Mouse (Mus musculus) kidney, embryonic 15.5 days (tissue): ENCODE data around the gene 1700023F06Rik. TPM values are rescaled to one million over a fixed set of nuclear protein-coding genes. Genes with fewer than 3 reads are reported as not detected.
A peak's percentile ranks its signal among the peaks of the same experiment; 100 is the strongest.

ENCODE experiments used
- ATAC-seq: fragments of 200-750 bp; cut with Nextera tagmentation; replicated peaks from 2 replicates; pipeline ENCODE4 v1.8.0; 2017; ENCODE audit warnings: moderate TSS enrichment; ENCODE audit not compliant: low FRiP score
- H3K27ac ChIP-seq: fragments of 300-500 bp; sonication (generic); 2 replicates; pipeline ENCODE4 v1.5.1; 2015; ENCODE audit warnings: mild to moderate bottlenecking, inconsistent platforms
- H3K27me3 ChIP-seq: fragments of 300-500 bp; sonication (generic); 2 replicates; pipeline ENCODE4 v1.6.1; 2015; ENCODE audit warnings: inconsistent platforms
- H3K36me3 ChIP-seq: fragments of 300-500 bp; sonication (generic); 2 replicates; pipeline ENCODE4 v1.6.1; 2015; ENCODE audit warnings: inconsistent platforms
- H3K4me1 ChIP-seq: fragments of 300-500 bp; sonication (generic); 2 replicates; pipeline ENCODE4 v1.6.1; 2015; ENCODE audit warnings: inconsistent platforms
- H3K4me2 ChIP-seq: fragments of 300-500 bp; sonication (generic); 2 replicates; pipeline ENCODE4 v1.6.1; 2015; ENCODE audit warnings: moderate library complexity, mild to moderate bottlenecking, inconsistent platforms
- H3K4me3 ChIP-seq: fragments of 300-500 bp; sonication (generic); replicated peaks from 2 replicates; pipeline ENCODE4 v1.5.1; 2015; ENCODE audit warnings: mild to moderate bottlenecking, inconsistent platforms
- H3K9ac ChIP-seq: fragments of 300-500 bp; sonication (generic); 2 replicates; pipeline ENCODE4 v1.6.1; 2015; ENCODE audit warnings: mild to moderate bottlenecking, inconsistent platforms
- H3K9me3 ChIP-seq: fragments of 300-500 bp; sonication (generic); replicated peaks from 2 replicates; pipeline ENCODE4 v1.6.1; 2016; ENCODE audit warnings: inconsistent platforms
- WGBS: fragments of 180-500 bp; shearing (Covaris S2); methylation state at CpG from one replicate; pipeline ENCODE4 v1.1.7; 2015; ENCODE audit warnings: mixed read lengths; 5-methylcytosine and 5-hydroxymethylcytosine counted together
- polyA plus RNA-seq: library from polyadenylated mRNA; unstranded; fragments of >200 nt; fragmentation: Nextera tagmentation; extraction: Ambion mirVana; gene quantifications from 2 replicates; pipeline ENCODE4 v1.2.1, GENCODE M21; 2015

1700023F06Rik gene
- polyA plus RNA-seq, 1 experiment from 2014 or later, result 0.42 TPM

GRCm38 (mm10) chr11:103197340-103197739 is 11.0 kb downstream of the 1700023F06Rik start:
- ATAC-seq, result no peak
- H3K9ac ChIP-seq, result no peak overlapping the region
- 62% methylated on average over 4 of the region's 4 CpGs for WGBS
- H3K4me1 ChIP-seq, result peaks cover 51% of the 10 kb centered on the region
- H3K9me3 ChIP-seq, result no peaks in the 10 kb centered on the region
- no peak overlapping the region for H3K4me2 ChIP-seq
- no peak overlapping the region for H3K27ac ChIP-seq
- H3K4me3 ChIP-seq, result no peak overlapping the region
- H3K36me3 ChIP-seq, result no peaks in the 10 kb centered on the region
- peaks cover 94% of the 10 kb centered on the region for H3K27me3 ChIP-seq

- Histone ChIP-seq H3K4me2 (no peak overlapping the region), H3K9me3 (no peaks in the 10 kb centered on the region), H3K4me3 (no peak overlapping the region), H3K9ac (no peak overlapping the region), H3K27ac (no peak overlapping the region), H3K27me3 (peaks cover 99% of the 10 kb centered on the region), H3K4me1 (peaks cover 47% of the 10 kb centered on the region), H3K36me3 (no peaks in the 10 kb centered on the region)
- WGBS, result 64% methylated on average over 5 of the region's 5 CpGs
- no peak for ATAC-seq
Measured at GRCm38 (mm10) chr11:103195656-103196055, 12.7 kb downstream of the 1700023F06Rik start.

DNA sequence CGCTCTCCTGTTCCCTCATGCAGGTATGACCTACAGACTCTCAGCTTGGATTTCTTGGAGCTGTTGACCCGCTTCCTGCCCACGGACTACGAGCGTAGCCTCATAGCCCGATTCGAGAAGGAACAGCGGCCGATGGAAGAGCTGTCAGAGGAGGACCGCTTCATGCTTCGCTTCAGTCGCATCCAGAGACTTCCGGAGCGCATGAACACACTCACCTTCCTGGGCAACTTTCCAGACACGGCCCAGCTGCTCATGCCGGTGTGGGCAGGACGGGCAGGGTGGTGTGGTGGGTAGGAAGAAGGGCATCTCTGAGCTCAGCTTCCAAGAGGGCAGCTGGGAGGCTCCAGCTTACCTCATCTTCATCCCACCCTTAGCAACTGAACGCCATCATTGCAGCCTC is 13.1 kb downstream of the 1700023F06Rik start:
- no peaks in the 10 kb centered on the region for H3K9me3 ChIP-seq
- H3K4me1 ChIP-seq, result peaks cover 47% of the 10 kb centered on the region
- H3K9ac ChIP-seq, result no peak overlapping the region
- ATAC-seq, result no peak
- H3K4me2 ChIP-seq, result no peak overlapping the region
- H3K27me3 ChIP-seq, result peaks cover 99% of the 10 kb centered on the region
- H3K27ac ChIP-seq, result no peak overlapping the region
- H3K4me3 ChIP-seq, result no peak overlapping the region
- WGBS, result 62% methylated on average over 18 of the region's 18 CpGs
- no peaks in the 10 kb centered on the region for H3K36me3 ChIP-seq

DNA sequence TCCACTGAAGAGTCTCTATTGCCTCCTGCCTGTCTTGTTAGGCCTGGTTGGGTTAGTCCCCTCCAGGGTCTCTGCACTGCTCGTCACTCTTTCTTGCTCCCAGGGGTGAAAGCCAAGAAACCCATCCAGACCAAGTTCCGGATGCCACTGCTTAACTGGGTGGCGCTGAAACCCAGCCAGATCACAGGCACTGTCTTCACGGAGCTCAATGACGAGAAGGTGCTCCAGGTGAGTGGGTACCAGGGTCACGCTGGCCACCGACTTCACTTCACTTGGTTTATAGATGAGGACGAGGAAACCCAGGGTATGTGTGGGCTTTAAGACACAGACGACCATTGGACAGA is 14.6 kb downstream of the 1700023F06Rik start:
- 42% methylated on average over 9 of the region's 9 CpGs for WGBS
- Histone ChIP-seq H3K4me3 (no peak overlapping the region), H3K27me3 (peaks cover 90% of the 10 kb centered on the region), H3K36me3 (no peaks in the 10 kb centered on the region), H3K4me2 (no peak overlapping the region; the same call in 1 of the 2 replicates), H3K4me1 (peaks cover 34% of the 10 kb centered on the region), H3K9me3 (no peaks in the 10 kb centered on the region), H3K9ac (no peak overlapping the region), H3K27ac (no peak overlapping the region)
- no peak for ATAC-seq

DNA sequence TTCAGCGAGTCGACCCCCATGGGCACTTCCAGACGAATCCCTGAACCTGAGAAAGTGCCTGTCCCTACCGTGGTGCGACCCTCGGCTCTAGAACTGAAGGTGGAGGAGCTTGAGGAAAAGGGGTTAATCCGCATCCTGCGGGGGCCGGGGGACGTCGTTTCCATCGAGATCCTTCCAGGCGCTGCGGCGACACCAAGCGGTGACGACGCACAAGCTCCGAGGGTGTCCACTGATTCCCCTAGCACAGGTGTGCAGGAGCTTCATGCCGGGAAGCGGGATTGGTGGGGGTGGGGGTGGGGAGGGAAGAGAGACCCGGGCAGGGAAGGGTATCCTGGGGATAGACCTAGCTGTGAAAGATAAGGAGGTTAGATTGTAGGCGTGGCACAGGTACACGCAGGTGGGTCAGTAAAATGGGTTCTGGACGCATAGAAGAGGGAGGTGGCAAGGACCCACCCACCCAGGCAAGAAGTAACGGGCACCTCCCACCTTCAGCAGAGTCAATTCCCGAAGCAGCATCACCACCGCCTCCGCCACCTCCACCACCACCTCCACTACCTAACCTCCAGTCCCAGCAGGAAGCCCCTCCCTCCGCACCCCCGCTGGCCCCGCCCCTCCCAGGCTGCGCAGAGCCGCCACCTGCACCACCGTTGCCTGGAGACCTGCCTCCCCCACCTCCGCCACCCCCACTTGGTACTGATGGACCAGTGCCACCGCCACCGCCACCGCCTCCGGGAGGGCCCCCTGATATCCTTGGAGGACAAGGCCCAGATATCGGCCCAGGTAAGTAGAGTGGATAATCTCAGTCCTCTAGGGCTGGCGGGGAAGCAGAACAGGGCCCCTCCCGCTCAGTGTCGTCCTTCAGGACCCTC is 15.2 kb downstream of the 1700023F06Rik start:
- Histone ChIP-seq H3K36me3 (no peaks in the 10 kb centered on the region), H3K9ac (0 out of 2 replicates have a peak overlapping the region, but pooled peaks have one; percentile 12), H3K4me1 (peaks cover 28% of the 10 kb centered on the region), H3K4me2 (peak overlapping the region; percentile 65), H3K9me3 (no peaks in the 10 kb centered on the region), H3K4me3 (peak overlapping the region; percentile 32), H3K27ac (no peak overlapping the region), H3K27me3 (peaks cover 84% of the 10 kb centered on the region)
- no peak; the same call in 1 of the 2 replicates for ATAC-seq
- 9% methylated on average over 44 of the region's 44 CpGs for WGBS

GRCm38 (mm10) chr11:103192230-103192955 is 16.0 kb downstream of the 1700023F06Rik start:
- H3K36me3 ChIP-seq, result no peaks in the 10 kb centered on the region
- no peaks in the 10 kb centered on the region for H3K9me3 ChIP-seq
- no peak overlapping the region for H3K27ac ChIP-seq
- H3K4me2 ChIP-seq, result peak overlapping the region; percentile 65
- 15% methylated on average over 28 of the region's 28 CpGs for WGBS
- ATAC-seq, result no peak
- peaks cover 76% of the 10 kb centered on the region for H3K27me3 ChIP-seq
- 0 out of 2 replicates have a peak overlapping the region, but pooled peaks have one; percentile 12 for H3K9ac ChIP-seq
- H3K4me1 ChIP-seq, result peaks cover 28% of the 10 kb centered on the region
- peak overlapping the region; percentile 32 for H3K4me3 ChIP-seq

DNA sequence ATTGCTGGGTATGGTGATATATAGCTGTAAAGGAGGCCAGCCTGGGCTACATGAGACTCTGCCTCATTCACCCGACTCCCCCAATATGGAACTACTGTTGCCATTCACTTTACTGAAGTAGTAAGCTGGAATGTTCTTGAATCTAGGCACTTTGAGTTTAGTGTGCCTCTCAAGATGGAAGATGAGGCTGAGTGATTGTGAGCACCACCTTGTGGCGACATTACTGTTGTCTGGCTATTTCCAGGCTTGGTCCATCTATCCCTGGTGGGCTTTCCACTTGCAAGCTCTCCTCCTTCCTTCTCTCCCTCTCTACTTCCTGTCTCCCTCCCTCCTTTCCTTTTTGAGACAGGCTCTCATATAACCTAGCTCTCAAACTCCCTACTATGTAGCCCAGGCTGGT is 23.5 kb downstream of the 1700023F06Rik start:
- Histone ChIP-seq H3K27me3 (peaks cover 2% of the 10 kb centered on the region; the same call in 1 of the 2 replicates), H3K9ac (no peak overlapping the region), H3K4me2 (no peak overlapping the region), H3K9me3 (no peaks in the 10 kb centered on the region), H3K27ac (no peak overlapping the region), H3K4me3 (no peak overlapping the region), H3K4me1 (no peaks in the 10 kb centered on the region), H3K36me3 (no peaks in the 10 kb centered on the region)
- WGBS, result 37% methylated on average over 2 of the region's 2 CpGs
- no peak for ATAC-seq

DNA sequence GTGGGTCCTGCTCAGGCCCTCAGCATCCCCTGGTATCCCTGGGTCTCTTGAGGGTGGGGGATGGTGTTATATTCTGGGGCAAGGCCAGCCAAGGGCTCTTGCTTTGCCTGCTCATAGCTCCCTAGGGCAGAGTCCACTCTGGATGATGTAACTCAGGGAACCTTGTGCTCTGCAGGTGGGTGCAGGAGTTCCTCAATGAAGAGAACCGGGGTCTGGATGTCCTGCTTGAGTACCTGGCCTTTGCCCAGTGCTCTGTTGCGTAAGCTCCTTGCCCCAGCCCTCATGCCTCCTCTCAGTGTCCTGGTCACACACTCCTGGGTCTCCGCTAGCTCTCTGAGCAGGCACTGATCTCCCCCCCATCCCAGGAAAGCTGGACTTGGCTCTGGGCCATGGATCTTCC is 26.4 kb downstream of the 1700023F06Rik start:
- H3K9ac ChIP-seq, result no peak overlapping the region
- H3K9me3 ChIP-seq, result no peaks in the 10 kb centered on the region
- 88% methylated on average over 3 of the region's 3 CpGs for WGBS
- no peak overlapping the region for H3K27ac ChIP-seq
- no peaks in the 10 kb centered on the region for H3K36me3 ChIP-seq
- no peaks in the 10 kb centered on the region for H3K27me3 ChIP-seq
- H3K4me1 ChIP-seq, result no peaks in the 10 kb centered on the region
- no peak overlapping the region for H3K4me3 ChIP-seq
- no peak overlapping the region for H3K4me2 ChIP-seq
- ATAC-seq, result peak; percentile 41; the same call in 1 of the 2 replicates

- H3K4me1 ChIP-seq, result no peaks in the 10 kb centered on the region
- WGBS, result 69% methylated on average over 9 of the region's 9 CpGs
- H3K36me3 ChIP-seq, result no peaks in the 10 kb centered on the region
- no peak overlapping the region for H3K4me2 ChIP-seq
- H3K27me3 ChIP-seq, result no peaks in the 10 kb centered on the region
- no peak overlapping the region for H3K4me3 ChIP-seq
- no peak overlapping the region for H3K27ac ChIP-seq
- no peak for ATAC-seq
- H3K9ac ChIP-seq, result no peak overlapping the region
- H3K9me3 ChIP-seq, result no peaks in the 10 kb centered on the region
Measured at GRCm38 (mm10) chr11:103181349-103181748, 27.0 kb downstream of the 1700023F06Rik start.

- no peak overlapping the region for H3K4me3 ChIP-seq
- H3K4me2 ChIP-seq, result no peak overlapping the region
- no peaks in the 10 kb centered on the region for H3K36me3 ChIP-seq
- WGBS, result 68% methylated on average over 1 of the region's 1 CpGs
- no peak overlapping the region for H3K27ac ChIP-seq
- no peak for ATAC-seq
- H3K27me3 ChIP-seq, result no peaks in the 10 kb centered on the region
- no peaks in the 10 kb centered on the region for H3K9me3 ChIP-seq
- H3K4me1 ChIP-seq, result 0 out of 2 replicates have a peak, but pooled peaks cover 7% of the 10 kb centered on the region
- no peak overlapping the region for H3K9ac ChIP-seq
Measured at GRCm38 (mm10) chr11:103180426-103180825, 27.9 kb downstream of the 1700023F06Rik start.

- H3K9ac ChIP-seq, result no peak overlapping the region
- no peaks in the 10 kb centered on the region for H3K9me3 ChIP-seq
- no peak overlapping the region for H3K4me2 ChIP-seq
- H3K4me3 ChIP-seq, result no peak overlapping the region
- WGBS, result 92% methylated on average over 8 of the region's 8 CpGs
- H3K27me3 ChIP-seq, result no peaks in the 10 kb centered on the region
- no peak overlapping the region for H3K27ac ChIP-seq
- no peak for ATAC-seq
- peaks cover 16% of the 10 kb centered on the region for H3K4me1 ChIP-seq
- no peaks in the 10 kb centered on the region for H3K36me3 ChIP-seq
Measured at GRCm38 (mm10) chr11:103178748-103179147, 29.6 kb downstream of the 1700023F06Rik start.

- no peak for ATAC-seq
- peaks cover 16% of the 10 kb centered on the region for H3K4me1 ChIP-seq
- H3K9me3 ChIP-seq, result no peaks in the 10 kb centered on the region
- WGBS, result 82% methylated on average over 15 of the region's 15 CpGs
- no peak overlapping the region for H3K9ac ChIP-seq
- peaks cover 3% of the 10 kb centered on the region for H3K27me3 ChIP-seq
- no peak overlapping the region for H3K4me3 ChIP-seq
- H3K36me3 ChIP-seq, result no peaks in the 10 kb centered on the region
- H3K4me2 ChIP-seq, result no peak overlapping the region
- no peak overlapping the region for H3K27ac ChIP-seq
Measured at GRCm38 (mm10) chr11:103177815-103178485, 30.4 kb downstream of the 1700023F06Rik start.
